Mouse (Mus musculus) induced T-regulatory cell, adult 2 months (primary cell): ENCODE results near the gene Pim1.

Experiments used
- DNase-seq: peaks from one replicate; pipeline ENCODE4 v3.0.0-alpha.2; 2012; ENCODE audit warnings: low read depth

The Pim1 gene

GRCm38 (mm10) chr17:29528568-29529187 lies 38.1 kb downstream of the Pim1 start:
- peak; percentile 79 for DNase-seq

GRCm38 (mm10) chr17:29530508-29530907 lies 40.0 kb downstream of the Pim1 start:
- peak; percentile 71 for DNase-seq

GRCm38 (mm10) chr17:29531278-29531677 lies 40.7 kb downstream of the Pim1 start:
- peak; percentile 83 for DNase-seq

DNA sequence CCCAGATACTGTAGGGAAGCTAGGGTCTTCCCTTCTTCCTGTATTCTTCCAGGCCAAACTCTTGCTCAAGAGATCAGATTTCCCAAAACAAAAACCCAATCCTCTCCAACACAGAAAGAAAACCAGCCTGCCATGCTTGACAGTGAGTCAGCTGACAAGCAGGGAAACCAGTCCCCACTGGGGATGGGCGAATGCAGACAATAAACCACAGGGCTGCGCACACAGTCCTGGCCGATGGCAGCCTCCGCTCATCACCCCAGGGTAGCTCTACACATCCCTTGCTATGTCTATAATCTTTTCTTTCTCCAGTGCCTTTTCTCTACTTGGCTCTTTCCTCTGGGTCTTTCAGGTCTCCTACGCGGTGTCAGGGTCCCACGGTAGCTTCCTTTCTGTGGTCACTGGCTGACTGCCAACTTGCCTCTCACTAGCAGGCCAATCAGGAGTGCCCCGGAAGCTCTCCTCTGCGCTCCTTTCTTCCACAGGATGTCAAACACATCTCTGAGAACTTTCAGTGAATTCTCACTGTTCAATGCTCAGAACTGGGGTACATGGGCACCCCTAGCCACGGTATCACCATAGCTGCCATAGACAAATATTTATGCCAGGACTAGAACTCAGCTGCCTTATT lies 41.3 kb downstream of the Pim1 start:
- peak; percentile 96 for DNase-seq

- peak; percentile 75 for DNase-seq
Measured at GRCm38 (mm10) chr17:29533866-29534265, 43.3 kb downstream of the Pim1 start.

- no peak for DNase-seq
Measured at GRCm38 (mm10) chr17:29540426-29540825, 49.9 kb downstream of the Pim1 start.

DNA sequence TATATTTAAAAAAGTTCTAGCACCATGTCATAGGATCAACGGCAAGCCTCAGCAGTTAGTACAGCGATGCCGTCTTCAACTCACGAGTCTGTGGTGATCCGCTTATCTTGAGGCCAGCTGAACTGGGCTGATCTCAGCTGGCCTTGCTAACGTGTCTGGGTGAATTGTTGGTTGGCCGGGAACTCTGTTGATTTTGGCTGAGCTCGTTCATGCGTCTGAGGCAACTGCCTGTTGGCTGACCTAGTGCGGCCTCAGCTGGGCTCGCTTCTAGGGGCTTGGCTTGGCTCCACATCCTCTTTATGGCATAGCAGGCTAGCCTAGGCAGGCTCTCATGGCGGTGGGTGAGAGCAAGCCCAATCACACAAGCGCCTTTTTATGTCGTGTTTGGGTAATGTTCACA lies 50.9 kb downstream of the Pim1 start:
- DNase-seq, result no peak

GRCm38 (mm10) chr17:29542831-29543690 lies 52.5 kb downstream of the Pim1 start:
- no peak for DNase-seq

GRCm38 (mm10) chr17:29544064-29544463 lies 53.5 kb downstream of the Pim1 start:
- DNase-seq, result no peak

DNA sequence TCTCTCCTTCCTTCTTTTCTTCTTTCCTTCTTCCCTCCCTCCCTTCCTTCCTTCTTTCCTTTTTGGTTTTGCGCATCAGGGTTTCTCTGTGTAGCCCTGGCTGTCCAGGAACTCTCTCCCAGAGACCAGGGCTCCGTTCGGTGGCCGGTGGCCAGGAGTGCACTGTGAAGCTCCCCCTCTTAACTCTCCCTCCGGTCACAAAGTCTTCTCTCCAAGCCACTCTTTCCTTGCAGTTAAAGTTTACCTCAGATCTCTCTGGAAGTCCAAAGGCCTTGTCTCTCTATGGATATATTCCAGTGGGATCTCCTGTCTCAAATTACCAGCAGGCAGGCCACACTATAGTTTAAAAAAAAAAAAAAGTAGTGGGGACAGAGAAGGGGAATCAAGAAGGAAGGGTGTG lies 54.7 kb downstream of the Pim1 start:
- DNase-seq, result no peak
